Mouse (Mus musculus): ENCODE measurements around the gene Ggta1.
"Not testable (repeated sequence)": the region's sequence is repeated elsewhere in the genome, so short reads cannot be mapped to it uniquely, and the experiment has no call there.

Gene Ggta1

DNA sequence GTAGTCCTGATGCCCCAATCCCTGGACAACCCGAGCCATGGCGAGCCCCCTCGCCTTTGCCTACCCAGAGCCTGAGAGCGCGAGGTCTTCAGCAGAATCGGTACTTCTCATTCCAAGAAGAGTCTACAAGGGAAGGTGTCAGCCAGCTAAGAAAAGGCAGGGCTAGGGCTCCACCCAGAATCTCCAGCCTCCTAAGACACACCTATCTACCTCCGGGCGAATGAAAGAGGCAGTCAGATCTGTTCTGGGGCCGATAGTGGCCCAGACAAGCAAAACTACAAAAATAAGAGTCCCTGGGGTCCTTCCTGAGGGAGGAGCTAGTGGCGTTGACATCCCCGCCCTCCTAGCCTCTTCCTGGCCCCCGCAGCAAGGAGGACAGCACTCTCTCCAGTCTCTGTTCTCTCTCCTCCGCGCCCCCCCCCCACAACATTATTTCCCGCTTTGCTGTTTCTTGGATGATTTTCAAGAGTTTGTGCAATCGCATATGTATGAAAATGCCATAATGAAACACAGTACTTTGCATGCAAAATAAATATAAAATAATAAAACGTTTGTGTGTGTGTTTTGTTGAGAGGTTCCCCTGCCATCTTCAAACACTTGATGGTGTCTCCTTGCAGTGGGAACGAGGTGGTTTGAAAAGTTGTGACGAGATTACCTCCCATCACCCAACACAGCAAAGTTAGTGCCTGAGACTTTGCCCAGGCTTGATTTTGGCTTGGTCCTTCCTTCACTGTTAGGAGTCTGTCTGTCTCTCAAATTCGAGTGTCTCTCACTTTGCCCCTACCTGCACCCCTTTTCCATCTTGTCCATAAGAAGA lies 1.7 kb downstream of the Ggta1 start:
- peak; percentile 65 for DNase-seq (ENCODE audit: low spot score)

- no peak for DNase-seq (ENCODE audit: low spot score)
Measured at GRCm38 (mm10) chr2:35460378-35460880, 2.6 kb downstream of the Ggta1 start.

DNA sequence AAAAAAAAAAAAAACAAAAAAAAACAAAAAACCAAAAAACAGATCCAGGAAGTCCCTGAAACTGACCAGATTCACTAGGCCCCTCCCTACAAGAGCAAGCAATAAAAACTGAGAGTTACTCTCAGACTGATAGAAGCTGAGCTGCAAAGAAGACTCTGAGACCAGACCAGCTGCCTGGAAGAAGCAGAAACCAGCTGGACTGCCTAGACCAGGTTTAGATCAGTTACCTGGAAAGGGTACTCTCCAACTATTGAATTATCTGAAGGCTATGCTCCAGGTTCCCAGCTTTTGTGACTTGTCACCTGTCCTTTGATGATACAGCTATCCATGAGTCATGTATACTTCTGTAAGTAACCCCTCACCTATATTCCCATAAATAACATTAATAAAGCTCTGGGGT lies 3.7 kb downstream of the Ggta1 start:
- no peak for DNase-seq (ENCODE audit: low spot score)

- DNase-seq (ENCODE audit: low spot score): no peak
Measured at GRCm38 (mm10) chr2:35458421-35458820, 4.6 kb downstream of the Ggta1 start.

- no peak for DNase-seq (ENCODE audit: low spot score)
Measured at GRCm38 (mm10) chr2:35453736-35454135, 9.3 kb downstream of the Ggta1 start.

DNA sequence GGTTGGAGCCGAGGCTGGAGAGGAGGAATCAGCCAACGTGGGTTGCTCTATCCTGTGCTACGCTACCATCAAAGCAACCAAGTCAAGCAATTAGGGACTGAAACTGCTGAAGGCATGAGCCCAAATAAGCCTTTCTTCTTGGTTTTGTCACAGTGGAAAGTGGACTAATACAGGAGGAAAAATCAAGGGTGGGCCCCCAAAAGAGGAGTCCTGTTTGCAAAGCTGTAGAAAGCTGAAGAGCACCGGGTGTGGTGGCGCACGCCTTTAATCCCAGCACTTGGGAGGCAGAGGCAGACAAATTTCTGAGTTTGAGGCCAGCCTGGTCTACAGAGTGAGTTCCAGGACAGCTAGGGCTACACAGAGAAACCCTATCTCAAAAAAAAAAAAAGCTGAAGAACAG lies 10.3 kb downstream of the Ggta1 start:
- DNase-seq (ENCODE audit: low spot score): not testable (repeated sequence)

GRCm38 (mm10) chr2:35451484-35452050 lies 11.5 kb downstream of the Ggta1 start:
- no peak for DNase-seq (ENCODE audit: low spot score)

DNA sequence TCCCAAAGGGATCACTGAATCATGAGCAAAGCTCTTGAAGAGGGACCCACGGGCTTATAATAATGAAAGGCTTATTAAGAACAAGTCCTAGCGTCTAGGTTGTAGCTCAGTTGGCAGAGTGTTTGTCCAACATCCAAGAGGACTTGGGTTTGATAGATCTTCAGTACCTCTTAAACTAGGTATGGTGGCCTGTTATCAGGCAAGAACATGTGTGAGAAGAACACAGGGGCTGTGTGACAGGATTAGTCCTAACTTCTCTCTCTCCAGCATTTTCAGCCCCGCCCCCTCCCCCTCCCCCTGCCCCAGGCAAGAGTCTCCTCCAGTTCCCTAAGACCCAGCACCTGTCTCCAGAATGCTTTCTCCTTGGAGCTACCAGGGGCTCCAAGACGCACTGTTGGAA lies 12.2 kb downstream of the Ggta1 start:
- no peak for DNase-seq (ENCODE audit: low spot score)

DNA sequence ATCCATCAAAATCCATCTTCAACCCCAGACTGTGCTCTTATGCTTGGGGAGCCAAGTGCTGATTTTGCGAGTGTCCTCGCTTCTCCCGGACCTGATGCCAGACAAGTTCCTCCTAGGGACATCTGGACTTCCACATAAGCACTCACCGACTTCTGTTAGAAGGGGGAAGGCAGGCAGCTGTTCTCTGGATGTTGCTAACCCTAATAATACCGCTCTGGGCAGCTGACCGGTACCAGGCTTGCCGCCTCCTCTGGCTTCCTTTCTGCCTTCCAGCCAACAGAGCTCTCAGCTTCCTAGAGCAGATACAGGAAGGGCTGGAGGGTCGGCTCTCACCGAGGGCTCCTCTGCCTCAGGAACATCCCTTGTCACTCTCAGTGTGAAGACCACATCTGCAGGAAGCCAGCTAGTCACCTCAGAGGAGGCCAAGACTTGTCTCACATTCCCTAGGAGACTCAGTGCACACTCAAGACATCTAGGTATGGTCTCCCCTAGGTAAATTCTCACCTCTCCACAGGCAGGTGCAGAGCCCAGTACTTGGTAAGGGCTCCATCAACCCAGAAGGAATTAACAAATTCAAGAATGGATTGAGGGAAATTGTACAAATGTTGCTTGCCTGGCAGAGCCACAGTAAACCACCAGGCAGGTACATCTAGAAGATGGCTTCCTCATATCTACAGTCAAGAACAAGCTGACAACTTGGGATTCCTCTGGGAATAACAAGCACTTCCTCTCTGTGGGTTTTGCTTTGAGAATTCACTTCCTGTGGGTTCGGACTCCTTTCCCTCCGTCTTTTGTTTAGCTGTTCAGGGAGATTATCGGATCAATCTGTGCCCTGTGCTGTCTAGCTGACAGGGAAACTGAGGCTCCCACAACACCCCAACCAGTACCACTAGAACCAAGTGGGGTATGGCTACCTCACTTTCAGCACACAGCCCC lies 13.1 kb downstream of the Ggta1 start:
- no peak for DNase-seq (ENCODE audit: low spot score)

- DNase-seq (ENCODE audit: low spot score): no peak
Measured at GRCm38 (mm10) chr2:35448914-35449670, 13.9 kb downstream of the Ggta1 start.

GRCm38 (mm10) chr2:35448215-35448913 lies 14.7 kb downstream of the Ggta1 start:
- DNase-seq (ENCODE audit: low spot score): no peak

GRCm38 (mm10) chr2:35447453-35447852 lies 15.6 kb downstream of the Ggta1 start:
- DNase-seq (ENCODE audit: low spot score): no peak

- no peak for DNase-seq (ENCODE audit: low spot score)
Measured at GRCm38 (mm10) chr2:35446798-35447197, 16.2 kb downstream of the Ggta1 start.

DNA sequence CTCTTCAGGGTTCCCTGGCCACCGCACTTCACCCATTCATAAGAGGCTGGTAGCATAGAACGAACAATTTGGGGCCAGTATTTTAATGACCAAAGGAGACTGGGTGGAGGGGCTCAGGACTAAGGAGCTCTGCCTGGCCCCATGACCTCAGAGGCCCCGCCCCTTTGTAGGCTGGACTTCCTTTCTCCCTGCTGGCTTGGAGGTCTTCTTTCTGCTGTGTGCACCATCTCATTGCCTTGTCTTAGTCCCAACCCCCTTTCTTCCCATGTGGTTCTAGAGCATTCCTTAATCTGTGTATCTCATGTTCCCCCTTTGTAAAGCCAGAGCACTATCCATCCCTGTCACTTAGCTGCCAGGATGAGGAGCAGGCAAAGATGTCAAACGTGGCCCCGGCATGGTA lies 16.7 kb downstream of the Ggta1 start:
- DNase-seq (ENCODE audit: low spot score): no peak

- no peak for DNase-seq (ENCODE audit: low spot score)
Measured at GRCm38 (mm10) chr2:35445610-35446009, 17.4 kb downstream of the Ggta1 start.

DNA sequence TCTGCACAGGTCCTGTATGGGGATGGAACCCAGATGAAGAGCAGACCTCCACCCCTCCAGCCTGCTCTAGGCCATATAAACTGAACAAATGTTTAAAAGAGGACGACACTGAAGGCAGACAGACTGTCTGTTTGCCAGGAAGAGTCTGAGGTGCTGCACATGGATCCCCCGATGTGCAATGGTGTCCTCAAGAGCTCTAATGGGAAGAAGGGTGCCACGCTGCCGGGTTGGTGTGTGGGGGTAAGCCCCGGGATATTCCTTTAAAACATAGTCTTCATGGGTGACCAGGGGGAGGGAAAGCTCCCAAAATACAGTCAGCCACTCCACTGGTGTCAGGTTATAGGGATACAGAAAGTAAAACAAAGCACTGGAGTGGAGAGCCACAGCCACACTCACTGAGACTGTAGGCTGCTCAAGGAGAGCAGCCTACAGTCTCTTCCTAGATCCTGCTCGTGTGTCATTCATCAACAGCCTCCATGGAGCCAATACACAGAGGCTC lies 18.2 kb downstream of the Ggta1 start:
- DNase-seq (ENCODE audit: low spot score): no peak

DNA sequence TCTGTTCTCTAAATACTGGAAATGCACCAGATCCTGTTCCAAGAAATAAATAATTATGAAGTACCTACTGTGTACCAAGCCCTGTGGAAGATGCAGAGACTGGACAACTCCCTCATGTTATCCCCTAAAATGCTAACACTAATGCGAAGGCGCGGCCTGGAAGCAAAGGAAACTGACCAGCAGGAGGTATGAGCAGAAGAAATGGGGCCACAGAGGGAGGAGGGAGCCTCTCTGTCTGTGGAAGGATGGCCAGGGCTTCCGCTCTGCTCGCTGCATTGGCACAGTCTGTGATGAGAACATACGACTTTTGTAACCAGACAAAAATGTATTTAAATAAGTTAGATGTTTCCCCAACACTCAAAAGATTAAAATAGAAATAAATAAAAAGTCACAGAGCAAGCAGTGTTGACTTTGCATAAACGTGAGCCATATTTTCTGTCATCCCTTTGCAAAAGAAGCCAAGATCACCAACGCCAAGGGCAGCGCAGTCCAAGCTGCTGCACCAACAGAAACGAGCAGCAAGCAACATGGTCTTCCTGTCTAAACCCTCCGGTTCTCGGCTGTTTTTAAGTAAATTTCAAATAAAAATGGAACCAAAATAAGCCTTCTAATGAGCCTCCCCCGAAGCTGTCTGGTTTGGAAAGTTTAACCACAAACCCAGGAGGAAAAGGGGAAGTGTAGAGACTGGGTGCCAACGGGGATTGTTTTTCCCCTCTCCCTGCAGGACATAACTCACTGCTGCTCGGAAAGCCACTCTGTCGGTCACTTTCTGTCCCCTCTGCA lies 18.9 kb downstream of the Ggta1 start:
- no peak for DNase-seq (ENCODE audit: low spot score)

- DNase-seq (ENCODE audit: low spot score): no peak
Measured at GRCm38 (mm10) chr2:35443325-35443724, 19.7 kb downstream of the Ggta1 start.

DNA sequence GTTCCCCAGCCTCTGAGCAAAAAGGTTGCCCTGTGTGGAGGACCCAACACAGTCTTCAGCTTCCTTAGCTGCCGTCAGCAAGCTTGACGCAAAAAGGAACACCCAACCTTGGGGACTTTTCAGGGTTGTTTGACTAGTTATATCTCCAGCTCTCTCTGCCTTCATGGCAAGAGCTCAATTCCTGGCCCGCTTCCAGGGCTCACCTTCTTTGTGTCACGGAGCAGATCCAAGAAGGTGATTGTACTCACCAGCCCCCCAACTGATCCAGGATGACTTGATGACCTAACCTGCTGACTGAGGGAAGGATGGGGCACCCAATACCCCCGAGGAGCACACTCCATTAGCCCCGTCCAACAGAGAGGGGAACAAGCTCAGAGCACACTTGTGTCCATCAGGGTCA lies 21.0 kb downstream of the Ggta1 start:
- no peak for DNase-seq (ENCODE audit: low spot score)

- no peak for DNase-seq (ENCODE audit: low spot score)
Measured at GRCm38 (mm10) chr2:35441419-35441818, 21.6 kb downstream of the Ggta1 start.
